Mouse (Mus musculus) erythroblast, embryonic 14.5 days (primary cell): ENCODE results near the gene Pcx.

Experiments used
- GATA1 ChIP-seq: IDR thresholded peaks from 2 replicates; pipeline ENCODE4 v1.6.1; 2012; ENCODE audit warnings: low read length, inconsistent platforms, mixed read lengths
- TAL1 ChIP-seq: IDR thresholded peaks from 3 replicates; pipeline ENCODE4 v1.6.1; 2012; ENCODE audit warnings: low read length, inconsistent platforms, mixed read lengths

DNA sequence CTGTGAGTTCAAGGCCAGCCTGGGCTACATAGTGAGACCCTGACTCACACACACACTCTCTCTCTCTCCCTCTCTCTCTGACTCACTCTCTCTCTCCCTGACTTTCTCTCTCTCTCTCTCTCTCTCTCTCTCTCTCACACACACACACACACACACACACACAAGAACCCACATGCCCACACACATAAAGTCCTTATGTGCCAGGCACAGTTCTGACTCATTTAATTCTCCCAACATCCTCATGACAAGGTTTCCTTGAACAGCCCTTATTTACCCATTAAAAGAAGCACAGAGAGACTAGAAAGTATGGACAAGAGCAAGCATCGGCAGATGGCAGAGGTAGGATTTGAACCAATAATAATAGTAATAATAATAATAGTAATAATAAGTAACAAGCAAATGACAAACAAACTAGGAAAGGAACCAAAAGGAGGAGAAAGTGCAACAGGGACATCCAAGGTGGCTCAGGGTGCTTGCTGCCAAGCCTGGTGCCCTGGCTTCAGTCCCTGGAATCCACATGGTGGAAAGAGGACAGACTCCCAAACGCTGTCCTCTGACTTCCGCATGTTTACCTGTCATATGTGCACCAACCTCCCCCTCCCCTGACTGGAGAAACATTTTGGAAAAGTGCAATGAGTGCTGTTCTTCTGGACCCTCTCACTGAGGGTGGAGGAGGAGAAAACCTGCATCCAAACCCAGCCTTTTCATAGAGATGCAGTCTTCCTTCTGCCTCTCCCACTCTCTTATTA is 28.0 kb upstream of the Pcx start:
- TF ChIP-seq GATA1 (no peak), TAL1 (no peak)
